Mouse (Mus musculus) embryonic stem cell, embryonic (primary cell): ENCODE data around the gene Ugt1a6a.
"Not testable (repeated sequence)": the region's sequence is repeated elsewhere in the genome, so short reads cannot be mapped to it uniquely, and the experiment has no call there.

Experiments used
- CTCF ChIA-PET, 4 experiments: fragments of 300-600 bp in 2 of 4; fragments of 350-600 bp in 2 of 4; sonication (Branson Sonifier 250); formaldehyde crosslinking; loops; one replicate each; lab custom pipeline; 2022; ENCODE audit warnings: inconsistent platforms in 2 of 4; lab: Charles Lee
- POLR2A ChIA-PET, 4 experiments: fragments of 300-600 bp in 2 of 4; fragments of 350-600 bp in 2 of 4; sonication (Branson Sonifier 250); formaldehyde crosslinking; loops; one replicate each; lab custom pipeline; 2022; ENCODE audit warnings: antibody characterized with exemption in 4 of 4, inconsistent platforms in 1 of 4; lab: Charles Lee

Gene Ugt1a6a

DNA sequence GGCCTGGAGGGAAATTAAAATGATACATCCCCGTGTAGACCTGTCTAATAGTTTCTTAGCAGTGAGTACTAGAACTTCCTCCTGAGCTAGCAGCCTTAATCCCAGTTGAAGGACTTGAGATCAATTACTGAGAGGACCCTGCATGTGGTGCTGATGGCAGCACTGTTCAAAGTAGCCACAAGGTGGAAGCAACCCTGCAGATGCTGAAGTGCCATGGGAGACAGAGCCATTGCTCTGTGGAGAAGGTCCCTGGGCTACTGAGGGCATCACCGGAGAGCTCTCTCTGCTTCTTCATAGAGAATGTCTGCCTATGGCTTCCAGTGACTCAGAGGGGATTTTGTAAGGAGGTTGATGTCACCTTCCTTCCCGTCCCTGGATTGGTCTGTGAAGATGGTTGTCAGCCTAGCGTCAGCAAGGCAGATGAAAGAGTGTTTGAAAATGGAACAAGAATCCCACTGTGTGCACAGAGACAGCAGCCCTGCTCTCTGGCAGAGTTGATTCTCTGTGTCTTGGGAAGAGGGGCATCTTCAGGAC is 8.7 kb upstream of the Ugt1a6a start:
- CTCF ChIA-PET = interaction anchor here in 1 of 4 experiments (0.6 kb wide), 1 partner anchor 24 kb away, joined by 4 read pairs; no protein-coding TSS in a partner anchor
- POLR2A ChIA-PET = interaction anchor here in 1 of 4 experiments (0.6 kb wide), 1 partner anchor 189 kb away, joined by 4 read pairs; no protein-coding TSS in a partner anchor

DNA sequence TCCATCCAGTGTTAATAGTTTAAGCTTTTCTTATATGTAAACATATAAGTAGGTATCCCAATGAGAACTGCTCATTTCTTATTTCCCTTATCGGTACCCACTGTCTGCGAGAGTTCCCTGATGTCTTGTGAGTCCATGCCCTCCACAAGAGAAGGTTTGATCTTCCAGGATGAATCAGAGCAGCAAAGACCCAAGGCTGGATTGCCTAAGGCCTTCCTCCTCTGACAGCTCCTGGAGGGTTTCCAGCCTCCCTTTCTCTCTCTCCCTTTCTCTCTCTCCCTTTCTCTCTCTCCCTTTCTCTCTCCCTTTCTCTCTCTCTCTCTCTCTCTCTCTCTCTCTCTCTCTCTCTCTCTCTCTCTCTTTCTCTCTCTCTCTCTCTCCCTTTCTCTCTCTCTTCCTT is 5.5 kb upstream of the Ugt1a6a start:
- POLR2A ChIA-PET, CTCF ChIA-PET: not testable (repeated sequence)

DNA sequence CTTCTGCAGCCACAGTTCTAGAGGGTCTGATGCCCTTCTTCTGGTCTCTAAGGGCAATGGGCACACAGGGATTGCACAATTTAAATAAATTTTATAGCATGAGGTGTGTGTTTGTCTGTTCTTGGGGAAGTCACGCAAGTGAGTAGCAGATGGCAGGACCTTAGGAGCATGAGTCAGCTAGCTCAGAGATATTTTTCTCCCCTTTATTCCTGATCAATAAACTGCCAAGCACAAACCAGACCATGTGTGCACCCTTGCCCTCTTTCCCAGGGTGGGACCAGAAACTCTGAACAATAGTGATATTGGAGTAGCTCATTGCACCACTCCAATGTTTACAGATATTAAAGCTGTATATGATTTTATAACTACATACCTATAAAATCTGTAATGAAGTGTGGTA is 4.4 kb upstream of the Ugt1a6a start:
- CTCF ChIA-PET, POLR2A ChIA-PET: not testable (repeated sequence)

DNA sequence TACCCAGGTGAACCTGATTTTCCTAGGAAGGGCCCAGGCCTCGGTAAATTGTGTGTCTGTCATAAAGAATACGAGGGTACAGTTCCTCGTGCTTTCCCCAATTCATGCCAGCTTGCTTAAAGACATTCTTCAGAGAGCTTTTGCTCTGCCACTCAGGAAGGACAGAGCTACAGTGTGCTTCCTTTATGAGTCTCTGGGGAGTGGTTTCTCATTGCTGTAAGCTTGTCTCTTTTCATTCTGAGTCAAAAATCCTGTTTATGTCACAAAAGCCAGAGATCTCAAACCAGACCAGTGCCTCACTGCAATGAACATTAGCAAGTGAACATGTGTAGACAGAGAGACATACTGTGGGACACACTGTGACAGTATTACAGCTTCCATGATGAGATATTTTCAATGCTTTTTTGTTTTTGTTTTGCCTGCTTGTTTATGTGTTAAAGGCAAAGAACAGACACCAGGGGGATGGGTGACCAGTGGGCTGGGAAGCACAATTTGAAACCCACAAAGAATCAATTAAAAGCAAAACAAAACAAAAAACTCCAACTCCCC is 627 bp upstream of the Ugt1a6a start:
- CTCF ChIA-PET = interaction anchor here in 2 of 4 experiments (0.6 kb wide), 2 partner anchors 14 to 274 kb away, joined by 3 read pairs; no protein-coding TSS in a partner anchor

DNA sequence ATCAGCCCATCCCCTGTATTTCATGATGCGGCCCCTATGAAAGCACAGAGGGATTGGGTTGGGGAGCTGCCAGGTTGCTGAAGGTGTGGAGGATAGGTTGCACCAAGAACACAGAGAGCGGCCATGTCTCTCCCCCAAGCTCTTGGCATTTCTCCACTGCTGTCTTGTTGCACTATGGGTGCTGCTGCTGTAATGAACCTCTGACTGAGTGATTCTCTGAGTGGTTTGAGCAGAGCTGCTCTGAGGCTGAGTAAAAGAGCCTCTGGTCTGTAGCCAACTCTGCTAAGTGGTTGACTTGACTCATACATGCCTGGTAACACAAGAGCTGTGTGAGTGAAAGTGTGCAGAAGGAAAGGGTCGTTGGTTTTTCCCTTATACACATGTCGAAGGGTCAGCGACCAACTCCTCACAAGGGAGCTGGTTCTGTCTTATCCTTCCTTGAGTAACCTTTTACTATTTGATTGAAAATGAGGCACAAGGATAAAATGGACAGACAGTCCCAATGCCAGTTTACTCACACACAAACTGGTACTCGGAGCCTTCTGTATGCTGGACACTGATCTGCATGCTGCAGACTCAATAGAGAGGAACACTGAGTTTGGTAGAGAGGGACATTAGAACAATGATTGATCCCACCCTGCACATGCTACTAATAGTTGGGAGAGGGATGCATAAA is 758 bp downstream of the Ugt1a6a start:
- POLR2A ChIA-PET = interaction anchor here in 1 of 4 experiments (0.6 kb wide), 1 partner anchor 31 kb away, joined by 3 read pairs; no protein-coding TSS in a partner anchor
- CTCF ChIA-PET = not testable (repeated sequence)

More for the DNA sequence above, 627 bp upstream of the Ugt1a6a start:
- POLR2A ChIA-PET = no interaction called here

- POLR2A ChIA-PET = no interaction called here
- CTCF ChIA-PET = interaction anchor here in 1 of 4 experiments (1.4 kb wide), 1 partner anchor 31 kb away, joined by 3 read pairs; no protein-coding TSS in a partner anchor
Observed at GRCm38 (mm10) chr1:88136646-88137045, 2.0 kb downstream of the Ugt1a6a start.

- ChIA-PET POLR2A (no interaction called here), CTCF (interaction anchor here in 1 of 4 experiments (1.4 kb wide), 1 partner anchor 31 kb away, joined by 3 read pairs; no protein-coding TSS in a partner anchor)
Observed at GRCm38 (mm10) chr1:88137264-88137663, 2.7 kb downstream of the Ugt1a6a start.

DNA sequence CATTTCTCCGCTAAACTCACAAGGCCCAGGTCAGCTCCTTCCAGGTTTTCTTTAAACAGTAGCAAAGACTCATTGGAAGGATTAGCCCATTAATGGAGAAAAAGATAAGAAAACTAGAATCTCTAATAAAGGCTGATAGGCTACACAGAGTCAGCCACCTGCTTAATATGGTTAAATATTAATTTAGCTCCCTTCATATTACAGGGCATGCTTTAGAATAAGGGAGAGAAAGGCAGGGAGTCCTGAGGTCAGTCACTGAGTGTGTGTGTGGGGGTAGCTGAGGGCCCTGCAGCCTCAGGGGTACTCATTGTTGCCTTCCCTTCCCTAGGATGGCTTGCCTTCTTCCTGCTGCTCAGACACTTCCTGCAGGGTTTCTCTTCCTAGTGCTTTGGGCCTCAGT is 3.5 kb downstream of the Ugt1a6a start:
- ChIA-PET CTCF (interaction anchor here in 1 of 4 experiments (1.4 kb wide), 1 partner anchor 32 kb away, joined by 3 read pairs; no protein-coding TSS in a partner anchor), POLR2A (no interaction called here)

DNA sequence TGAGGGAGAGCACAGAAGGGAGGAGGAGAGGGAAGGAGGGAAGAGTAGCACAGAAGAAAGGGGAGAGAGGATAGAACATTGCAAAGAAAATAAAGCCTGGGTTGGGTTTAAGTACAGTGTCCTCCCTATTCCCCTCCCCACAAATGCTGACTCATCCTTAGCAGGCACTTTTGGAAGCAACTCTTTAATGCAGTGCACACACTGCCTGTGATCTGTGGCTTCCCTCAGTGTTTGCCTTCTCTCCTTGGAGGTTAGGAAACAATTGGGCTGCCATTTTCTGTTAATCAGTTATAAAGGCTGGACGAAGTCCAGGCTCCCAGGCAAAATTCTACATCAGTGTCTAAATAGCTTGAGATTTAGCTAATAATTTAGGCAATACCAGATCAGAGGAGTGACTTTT is 5.9 kb downstream of the Ugt1a6a start:
- POLR2A ChIA-PET, CTCF ChIA-PET: not testable (repeated sequence)

- ChIA-PET CTCF (interaction anchor here in 3 of 4 experiments (0.6 to 1.1 kb wide), 3 partner anchors 25 to 729 kb away, joined by 5 to 10 read pairs (median 6); no protein-coding TSS in a partner anchor), POLR2A (interaction anchor here in 1 of 4 experiments (0.6 kb wide), 1 partner anchor 136 kb away, joined by 4 read pairs; the partner anchor contains the start of gene Usp40)
Observed at GRCm38 (mm10) chr1:88143966-88144675, 9.5 kb downstream of the Ugt1a6a start.

GRCm38 (mm10) chr1:88145278-88145677 is 10.7 kb downstream of the Ugt1a6a start:
- POLR2A ChIA-PET = not testable (repeated sequence)
- CTCF ChIA-PET = interaction anchor here in 2 of 4 experiments (0.6 to 1.1 kb wide), 2 partner anchors 142 to 168 kb away, joined by 3 to 5 read pairs; no protein-coding TSS in a partner anchor

- POLR2A ChIA-PET = not testable (repeated sequence)
- CTCF ChIA-PET = interaction anchor here in 1 of 4 experiments (0.6 to 1.3 kb wide), 4 partner anchors 23 to 137 kb away, joined by 3 to 4 read pairs (median 3); no protein-coding TSS in a partner anchor
Observed at GRCm38 (mm10) chr1:88150133-88150532, 15.5 kb downstream of the Ugt1a6a start.

DNA sequence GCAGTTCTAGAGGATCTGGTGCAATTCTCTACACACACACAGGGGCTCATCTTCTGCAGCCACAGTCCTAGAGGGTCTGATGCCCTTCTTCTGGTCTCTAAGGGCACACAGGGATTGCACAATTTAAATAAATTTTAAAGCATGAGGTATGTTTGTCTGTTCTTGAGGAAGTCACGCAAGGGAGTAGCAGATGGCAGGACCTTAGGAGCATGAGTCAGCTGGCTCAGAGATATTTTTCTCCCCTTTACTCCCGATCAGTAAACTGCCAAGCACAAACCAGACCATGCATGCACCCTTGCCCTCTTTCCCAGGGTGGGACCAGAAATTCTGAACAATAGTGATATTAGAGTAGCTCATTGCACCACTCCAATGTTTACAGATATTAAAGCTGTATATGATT is 23.8 kb downstream of the Ugt1a6a start:
- ChIA-PET CTCF (no interaction called here), POLR2A (no interaction called here)

GRCm38 (mm10) chr1:88165711-88166110 is 31.1 kb downstream of the Ugt1a6a start, which contains the start of gene Ugt1a5:
TSS of gene Ugt1a5 (plus strand) at chr1:88166012.
- POLR2A ChIA-PET = interaction anchor here in 1 of 4 experiments (1.3 kb wide), 1 partner anchor 10 kb away, joined by 4 read pairs; no protein-coding TSS in a partner anchor

DNA sequence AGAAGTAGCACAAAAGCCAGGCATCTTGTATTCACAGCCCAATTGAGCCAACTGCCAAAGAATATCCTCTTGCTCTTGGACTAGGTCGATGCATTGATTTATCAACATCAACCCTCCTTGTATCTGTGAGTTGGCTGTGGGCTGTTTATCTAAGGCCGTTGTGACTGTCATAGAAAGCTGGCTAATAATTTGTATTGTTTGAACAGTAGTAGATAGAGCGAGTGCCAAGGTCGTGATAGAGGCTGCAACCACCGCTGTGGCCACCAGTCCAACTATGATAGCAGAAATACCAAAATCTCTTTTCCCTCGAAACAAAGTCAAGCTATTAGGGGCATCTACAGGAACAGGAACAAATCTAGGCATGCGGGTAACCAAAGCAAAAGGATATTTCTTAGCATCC is 37.6 kb downstream of the Ugt1a6a start:
- CTCF ChIA-PET, POLR2A ChIA-PET: not testable (repeated sequence)

More at GRCm38 (mm10) chr1:88165711-88166110, 31.1 kb downstream of the Ugt1a6a start, which contains the start of gene Ugt1a5:
- CTCF ChIA-PET = no interaction called here

DNA sequence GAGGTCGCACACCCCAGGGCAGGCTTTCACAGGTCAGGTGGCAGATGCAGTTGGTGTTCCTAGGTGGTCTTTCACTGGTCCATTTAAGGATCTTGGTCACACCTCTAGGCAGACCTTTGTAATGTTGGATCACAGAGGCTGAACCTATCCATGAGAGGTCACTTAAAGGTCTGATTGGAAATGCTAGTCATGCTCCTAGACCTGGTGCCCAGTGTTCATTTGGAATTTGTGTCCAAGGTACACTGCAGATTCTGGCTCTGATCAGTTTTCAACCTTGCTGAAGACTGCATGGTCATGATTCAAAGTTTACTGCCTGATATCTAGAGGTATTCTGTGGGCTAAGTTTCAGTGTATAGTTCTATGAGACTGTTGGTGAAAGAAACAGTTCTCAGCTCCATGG is 45.0 kb downstream of the Ugt1a6a start:
- ChIA-PET CTCF (no interaction called here), POLR2A (no interaction called here)

DNA sequence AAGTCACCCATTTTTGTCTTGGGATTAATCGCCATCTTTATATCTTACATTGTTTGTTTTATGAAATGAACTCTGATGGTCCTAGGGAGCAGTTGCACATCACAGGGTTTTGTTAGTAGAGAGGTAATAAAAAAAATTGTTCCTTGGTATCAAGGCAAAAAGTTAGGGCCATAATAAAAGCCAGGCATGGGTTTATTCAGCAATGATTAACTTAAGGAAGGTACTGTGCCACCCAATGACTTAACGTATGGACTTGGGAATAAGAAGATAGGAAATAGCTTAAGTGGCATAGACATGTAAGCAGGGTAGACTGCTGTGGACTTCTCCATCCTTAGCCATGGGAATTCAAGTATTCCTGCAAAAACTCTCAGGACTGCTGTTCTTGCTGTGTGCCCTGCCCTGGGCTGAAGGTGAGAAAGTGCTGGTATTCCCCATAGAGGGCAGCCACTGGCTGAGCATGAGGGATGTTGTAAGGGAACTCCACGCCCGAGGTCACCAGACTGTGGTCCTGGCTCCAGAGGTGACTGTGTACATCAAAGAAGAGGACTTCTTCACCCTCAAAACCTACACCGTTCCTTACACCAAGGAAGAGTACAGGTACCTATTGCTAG is 51.8 kb downstream of the Ugt1a6a start:
- ChIA-PET POLR2A (no interaction called here), CTCF (no interaction called here)

GRCm38 (mm10) chr1:88192136-88192535 is 57.5 kb downstream of the Ugt1a6a start:
- POLR2A ChIA-PET = no interaction called here
- CTCF ChIA-PET = no interaction called here
